ENCODE assay signal across 22 mouse cellular contexts in the genomic region with DNA sequence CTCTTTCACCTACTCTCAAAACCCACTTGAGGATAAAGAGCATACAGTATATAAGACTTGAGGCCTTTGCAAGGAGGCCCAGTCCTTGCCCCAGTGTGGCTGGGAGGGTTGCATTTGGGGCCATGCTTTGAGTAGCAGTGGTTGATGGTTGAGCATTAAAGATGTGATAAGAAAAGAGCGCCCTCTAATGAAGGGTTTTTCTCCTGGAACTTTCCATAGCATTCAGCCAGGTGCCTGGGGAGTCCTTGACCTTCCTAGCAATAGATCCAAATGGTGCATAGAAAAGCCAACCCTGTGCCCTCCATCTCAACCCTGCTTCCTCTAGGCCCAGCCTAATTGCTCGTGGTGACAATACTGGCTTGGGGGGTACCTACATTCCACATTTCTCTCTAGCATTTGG.
A peak's percentile ranks its signal among the peaks of the same experiment; 100 is the strongest.
DNase-seq lines count a peak whose midpoint lies in the region; ATAC-seq lines count a peak whose summit lies in the region.
"Had no signal": no experiment of that assay in that cellular context is flagged by ENCODE, and none has a peak within 500 bp of the region (broad histone marks: within the 10 kb centered on the region; RNA-seq: fewer than 3 reads in every experiment).

No protein-coding gene starts in this region.

- H3K27ac ChIP-seq in lung, embryonic 16.5 days (ENCODE audit: low read length) = no peak overlapping the region
- H3K27ac ChIP-seq: embryonic facial prominence, embryonic 10.5 days; forebrain, embryonic 15.5 days; liver, embryonic 13.5 days; midbrain, embryonic 15.5 days had no signal

- no peaks in the 10 kb centered on the region for H3K36me3 ChIP-seq in lung, embryonic 16.5 days (ENCODE audit: control insufficient read depth, insufficient read depth, low read length)
- H3K36me3 ChIP-seq: embryonic facial prominence, embryonic 10.5 days; forebrain, embryonic 15.5 days; heart, embryonic 12.5 days; liver, embryonic 13.5 days; midbrain, embryonic 15.5 days had no signal

- 0 out of 2 replicates have a peak, but pooled peaks have one; percentile 8 for ATAC-seq in lung, embryonic 16.5 days (ENCODE audit: low read depth)
- ATAC-seq: forebrain, embryonic 15.5 days; midbrain, embryonic 15.5 days had no signal

- H3K4me3 ChIP-seq in lung, embryonic 16.5 days (ENCODE audit: low read length) = no peak overlapping the region
- H3K4me3 ChIP-seq: embryonic facial prominence, embryonic 10.5 days; forebrain, embryonic 15.5 days; heart, embryonic 12.5 days; liver, embryonic 13.5 days; midbrain, embryonic 15.5 days had no signal

- H3K27me3 ChIP-seq in lung, embryonic 16.5 days (ENCODE audit: control insufficient read depth, insufficient read depth, low read depth, low read length) = no peaks in the 10 kb centered on the region
- H3K27me3 ChIP-seq: forebrain, embryonic 15.5 days; liver, embryonic 13.5 days; midbrain, embryonic 15.5 days had no signal

- H3K9ac ChIP-seq in lung, embryonic 16.5 days (ENCODE audit: low read length) = no peak overlapping the region
- H3K9ac ChIP-seq: forebrain, embryonic 15.5 days; heart, embryonic 12.5 days; liver, embryonic 13.5 days; lung, embryonic 14.5 days; midbrain, embryonic 15.5 days had no signal

- peak; percentile 42 to 58 for DNase-seq in cerebellum, postnatal 14 days
- no peak for DNase-seq in cerebellum, postnatal 36 days
- no peak for DNase-seq in lung, postnatal 4 days
- DNase-seq in retina, embryonic 14.5 days (ENCODE audit: low spot score) = peak; percentile 37
- no peak for DNase-seq in retina, postnatal 1 day
- DNase-seq in layer of hippocampus, postnatal 36 days = no peak
- DNase-seq: adrenal gland, adult 2 months; B cell, adult 2 months; gastrocnemius, postnatal 14 days; heart, adult 11 months; heart, postnatal 10 days; kidney, adult 8-10 months; kidney, postnatal 10 days; liver, embryonic 13.5 days; thymus, adult 18-20 months; thymus, postnatal 36 days had no signal

- no peak overlapping the region for H3K4me2 ChIP-seq in lung, embryonic 16.5 days (ENCODE audit: low read depth, low read length)
- H3K4me2 ChIP-seq: forebrain, embryonic 15.5 days; heart, embryonic 12.5 days; liver, embryonic 13.5 days; lung, embryonic 14.5 days; midbrain, embryonic 15.5 days had no signal

- H3K9me3 ChIP-seq in lung, embryonic 16.5 days (ENCODE audit: control insufficient read depth, low read length) = no peaks in the 10 kb centered on the region
- H3K9me3 ChIP-seq: embryonic facial prominence, embryonic 10.5 days; forebrain, embryonic 15.5 days; heart, embryonic 12.5 days; liver, embryonic 13.5 days; midbrain, embryonic 15.5 days had no signal

- peaks cover 2% of the 10 kb centered on the region; the same call in 1 of the 2 replicates for H3K4me1 ChIP-seq in lung, embryonic 16.5 days (replicated peaks; ENCODE audit: control insufficient read depth, insufficient read depth, low read length)
- H3K4me1 ChIP-seq: forebrain, embryonic 15.5 days; heart, embryonic 12.5 days; liver, embryonic 13.5 days had no signal

- WGBS in lung, embryonic 16.5 days = 50% methylated on average over 2 of the region's 2 CpGs

Comparison
In these comparisons a context has a peak if more than half of its experiments do, and no peak if none do; other contexts are left out.
1. DNase-seq: peak in cerebellum, postnatal 14 days (2 of 2) and retina, embryonic 14.5 days (single experiment); none in cerebellum, postnatal 36 days (0 of 2), lung, postnatal 4 days (0 of 2), retina, postnatal 1 day (single experiment) and layer of hippocampus, postnatal 36 days (0 of 2).